Mouse (Mus musculus) spleen, postnatal 0 days (tissue): Measurements from ENCODE around the gene Coq10b. TPM values are rescaled to one million over a fixed set of nuclear protein-coding genes. Genes with fewer than 3 reads are reported as not detected.

Experiments used
- polyA plus RNA-seq: library from polyadenylated mRNA; unstranded; fragments of >200 nt; fragmentation: Nextera tagmentation; extraction: Ambion mirVana; gene quantifications from 2 replicates; pipeline ENCODE4 v1.2.1, GENCODE M21; 2015

Gene Coq10b
- polyA plus RNA-seq: 14.7 and 15.1 TPM in 2 replicates

DNA sequence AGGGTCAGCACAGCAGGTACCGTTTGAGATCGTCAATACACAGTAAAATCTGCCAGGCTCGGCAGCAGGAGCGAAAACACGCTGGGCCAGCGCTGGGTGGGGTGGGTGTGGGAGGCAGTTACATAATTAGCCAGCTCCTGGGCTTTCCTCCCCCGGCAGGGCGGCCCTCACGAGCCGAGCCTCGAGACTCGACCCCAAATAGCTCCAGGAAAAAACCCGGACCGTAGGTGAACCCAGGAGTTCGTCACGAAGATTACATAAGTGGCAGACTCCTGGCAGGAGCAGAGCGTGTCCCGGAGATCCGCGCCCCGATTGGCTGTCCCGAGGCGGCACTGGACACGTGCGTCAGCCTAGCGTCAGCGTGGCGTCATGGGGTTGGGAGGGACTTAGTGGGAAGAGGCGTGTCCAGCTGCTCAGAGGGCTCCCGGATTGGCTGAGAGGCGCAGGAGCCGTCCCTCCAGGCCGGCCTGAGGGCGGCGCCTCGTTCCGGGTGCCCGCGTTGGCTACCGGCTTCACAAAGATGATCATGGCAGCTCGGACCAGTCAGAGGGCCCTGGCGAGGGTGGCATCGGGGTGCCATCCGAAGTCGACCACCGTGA, at the start of gene Coq10b:
Gene Coq10b (plus strand): TSS at position 416 of the 599 bp plus-strand sequence.

DNA sequence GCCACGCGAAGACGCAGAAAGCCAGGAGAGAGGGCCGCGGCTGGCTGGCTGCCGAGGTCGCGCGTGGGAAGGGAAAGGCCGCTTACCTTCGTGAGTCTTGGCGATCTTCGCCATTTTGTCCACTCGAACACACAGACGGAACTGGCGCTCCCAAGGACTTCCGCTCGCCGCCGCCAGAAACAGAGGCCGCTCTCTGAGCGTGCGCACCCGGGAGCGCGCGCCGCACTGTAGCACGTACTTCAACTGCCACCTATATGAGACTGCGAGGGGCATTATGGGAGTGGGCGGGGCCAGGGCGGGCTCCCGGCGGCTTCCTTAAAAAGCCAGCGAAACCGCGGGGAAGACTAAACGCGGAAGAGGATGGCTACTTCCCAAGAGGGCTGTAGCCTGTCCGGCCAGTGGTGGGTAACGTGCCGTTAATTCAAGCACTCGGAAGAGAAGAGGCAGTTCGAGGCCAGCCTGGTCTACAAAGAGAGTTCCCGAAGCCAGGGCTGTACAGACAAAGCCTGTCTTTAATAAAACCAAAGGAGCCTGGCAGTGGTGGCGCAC, 25.2 kb upstream of the Coq10b start, which contains the start of gene Sf3b1:
Gene Sf3b1 (minus strand): TSS at position 229 of the 549 bp plus-strand sequence.

DNA sequence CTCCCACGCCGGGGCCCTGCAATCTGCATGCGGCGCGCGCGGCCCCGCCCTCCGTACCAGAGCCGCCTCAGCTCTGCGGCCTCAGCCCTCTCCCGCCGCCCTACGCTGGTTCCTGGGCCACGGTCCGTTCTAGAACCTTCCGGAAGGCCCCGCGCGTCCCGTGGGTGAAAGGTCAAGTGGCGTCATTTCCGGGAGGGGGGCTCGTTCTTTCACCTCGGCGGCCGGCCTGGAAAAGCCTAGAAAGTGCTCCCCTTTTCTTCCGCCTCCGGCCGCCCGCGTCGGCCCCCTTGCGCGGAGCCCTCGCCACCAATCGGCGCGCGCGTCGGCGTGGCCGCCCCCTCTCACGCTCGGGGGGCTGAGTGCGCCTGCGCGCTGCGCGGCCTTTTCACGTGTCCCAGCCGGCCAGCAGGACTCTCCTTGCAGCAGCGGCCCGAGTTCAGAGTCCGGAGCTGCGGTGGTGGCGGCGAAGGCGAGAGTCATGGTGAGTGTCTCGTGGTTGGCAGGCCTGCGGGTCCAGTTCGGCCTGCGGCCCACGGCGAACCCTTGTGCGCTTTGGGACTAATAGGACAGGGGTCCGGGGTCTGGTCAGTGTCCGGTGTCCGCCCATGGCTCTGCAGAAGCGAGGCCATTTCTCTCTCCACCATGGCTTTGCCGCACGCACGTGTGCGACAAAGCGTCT, 35.5 kb downstream of the Coq10b start, which contains the start of the genes Hspe1 and Hspd1:
Gene Hspe1 (plus strand): TSS at position 201 of the 679 bp plus-strand sequence.
Gene Hspd1 (minus strand): TSS at position 312 of the 679 bp plus-strand sequence.

Other genes starting within 250 kb of the Coq10b start
- 15.6 and 21.4 TPM in 2 replicates for gene Ankrd44, start 126.4 kb upstream of the Coq10b start, polyA plus RNA-seq
- gene Sf3b1, start 25.3 kb upstream of the Coq10b start, polyA plus RNA-seq: 181 and 182 TPM in 2 replicates
- gene Hspe1, start 35.4 kb downstream of the Coq10b start, polyA plus RNA-seq: 263 and 300 TPM in 2 replicates
- 217 and 243 TPM in 2 replicates for gene Hspd1, start 35.5 kb downstream of the Coq10b start, polyA plus RNA-seq
- gene Mob4, start 78.5 kb downstream of the Coq10b start, polyA plus RNA-seq: 66.0 and 75.0 TPM in 2 replicates
- 2.6 TPM in 2 replicates for gene Rftn2, start 174.0 kb downstream of the Coq10b start, polyA plus RNA-seq
- 2.2 TPM in 2 replicates for gene Mars2, start 184.4 kb downstream of the Coq10b start, polyA plus RNA-seq